Mouse (Mus musculus) neural tube, embryonic 10.5 days (tissue): ENCODE data around the gene Wfdc8.

Experiments
- DNase-seq: peaks from one replicate; pipeline ENCODE4 v3.0.0-alpha.2; 2017; ENCODE audit warnings: low spot score; ENCODE audit errors: extremely low spot score

Gene Wfdc8

GRCm38 (mm10) chr2:164563339-164564038 is 49.9 kb downstream of the Wfdc8 start:
- DNase-seq = peak; percentile 76

- DNase-seq = peak; percentile 50
Observed at GRCm38 (mm10) chr2:164562391-164563188, 50.8 kb downstream of the Wfdc8 start, which contains the start of gene Wfdc2. Gene Wfdc2, plus strand, starts transcription at chr2:164562413.

GRCm38 (mm10) chr2:164560106-164560505 is 53.3 kb downstream of the Wfdc8 start:
- no peak for DNase-seq

- no peak for DNase-seq
Observed at GRCm38 (mm10) chr2:164558991-164559645, 54.3 kb downstream of the Wfdc8 start.

GRCm38 (mm10) chr2:164558426-164558825 is 55.0 kb downstream of the Wfdc8 start:
- no peak for DNase-seq

- no peak for DNase-seq
Observed at GRCm38 (mm10) chr2:164551502-164551901, 61.9 kb downstream of the Wfdc8 start.

- no peak for DNase-seq
Observed at GRCm38 (mm10) chr2:164550895-164551269, 62.5 kb downstream of the Wfdc8 start.

- no peak for DNase-seq
Observed at GRCm38 (mm10) chr2:164549963-164550894, 63.2 kb downstream of the Wfdc8 start.

- DNase-seq = no peak
Observed at GRCm38 (mm10) chr2:164549338-164549737, 64.1 kb downstream of the Wfdc8 start.
